Mouse (Mus musculus) T-helper 17 cell (primary cell): ENCODE measurements around the gene Kcnd3.

Source experiments
- in situ Hi-C, 2 experiments: fragments of 300-600 bp; cut with MboI, MseI; formaldehyde crosslinking; loops; 1 replicate in 1 of 2; 2 replicates in 1 of 2; pipeline ENCODE4 v1.15.1; 2025; ENCODE audit warnings: high pct_unique_total_duplicates in 2 of 2

The Kcnd3 gene

DNA sequence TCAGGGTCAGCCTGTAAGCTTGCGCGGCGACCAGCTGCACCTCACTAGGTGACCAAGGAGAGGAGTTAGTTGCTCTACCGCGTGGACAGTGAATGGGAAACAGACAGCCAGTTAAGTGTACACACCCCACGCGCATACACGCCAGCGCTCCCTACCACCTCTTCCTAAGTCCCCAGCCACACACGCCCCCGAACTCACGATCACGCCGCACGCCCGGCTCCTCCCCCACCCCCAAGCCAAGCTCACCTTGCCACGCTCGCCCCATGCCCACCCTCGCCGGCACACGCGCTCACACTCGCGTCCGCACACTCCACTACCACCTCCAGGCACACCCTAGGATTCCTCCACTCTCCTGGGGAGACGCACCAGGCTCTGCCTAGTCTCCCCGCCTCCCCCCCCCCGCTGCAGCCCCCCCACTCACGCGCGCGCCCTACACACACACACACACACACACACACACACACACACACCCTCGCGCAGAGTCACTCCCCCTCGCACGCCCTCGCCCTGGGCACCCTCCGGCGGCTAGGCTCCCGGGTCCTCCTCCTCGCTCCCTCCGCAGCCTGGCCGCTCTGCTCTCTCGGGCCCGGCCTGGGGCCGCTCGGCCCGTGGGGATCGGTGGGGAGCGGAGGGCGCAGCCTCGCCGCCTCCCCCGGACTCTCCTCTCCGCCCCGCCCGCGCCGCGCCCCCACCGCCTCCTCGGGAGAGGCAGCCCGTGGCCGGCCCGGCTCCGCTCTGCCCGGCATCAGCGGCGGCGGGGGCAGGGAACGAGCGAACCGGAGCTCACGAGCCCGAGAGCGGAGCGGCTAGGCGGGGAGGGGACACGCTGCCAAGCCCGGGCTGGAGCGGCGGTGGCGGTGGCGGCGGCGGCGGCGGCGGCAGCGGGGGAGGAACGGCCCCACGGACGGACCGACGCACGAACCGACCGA lies at the start of gene Kcnd3:
TSS of gene Kcnd3 (plus strand) at position 704 of the 929 bp plus-strand sequence.
- in situ Hi-C loops: no loop called here

GRCm38 (mm10) chr3:105402676-105403075 lies 49.5 kb upstream of the Kcnd3 start:
- in situ Hi-C loops: no loop called here

DNA sequence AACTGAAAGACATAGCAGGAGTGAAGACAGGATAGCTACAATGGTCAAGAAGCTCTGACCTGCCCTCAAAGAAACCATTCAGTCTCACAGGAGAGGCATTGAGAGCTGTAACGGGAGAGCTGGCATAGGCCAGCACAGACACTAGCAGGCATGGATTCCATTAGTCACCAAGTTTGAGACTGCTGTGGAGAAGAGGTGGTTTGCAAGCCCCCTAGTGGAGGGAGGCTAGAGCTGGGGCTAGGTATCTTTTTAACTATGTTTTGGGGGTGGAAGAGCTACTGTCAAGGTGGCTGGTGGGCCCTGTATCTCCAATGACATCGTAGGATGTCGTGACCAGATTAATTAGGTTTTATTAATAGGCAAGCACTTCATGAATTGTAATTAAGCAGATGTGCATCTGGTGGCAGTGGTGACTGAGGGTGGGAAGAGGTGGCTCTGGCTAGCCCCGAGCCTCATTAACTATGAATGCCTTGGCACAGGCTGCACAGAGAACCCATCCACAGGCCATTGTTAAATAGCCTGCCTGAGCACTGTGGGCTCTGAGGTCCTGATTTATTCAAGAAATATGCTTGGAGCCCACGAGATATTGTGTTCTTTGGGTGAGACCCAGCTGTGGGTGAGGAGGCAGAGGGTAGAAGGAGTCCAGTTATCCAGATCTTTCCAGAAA lies 48.6 kb upstream of the Kcnd3 start:
- in situ Hi-C loops: no loop called here

- in situ Hi-C loops: no loop called here
Measured at GRCm38 (mm10) chr3:105404077-105404446, 48.1 kb upstream of the Kcnd3 start.

DNA sequence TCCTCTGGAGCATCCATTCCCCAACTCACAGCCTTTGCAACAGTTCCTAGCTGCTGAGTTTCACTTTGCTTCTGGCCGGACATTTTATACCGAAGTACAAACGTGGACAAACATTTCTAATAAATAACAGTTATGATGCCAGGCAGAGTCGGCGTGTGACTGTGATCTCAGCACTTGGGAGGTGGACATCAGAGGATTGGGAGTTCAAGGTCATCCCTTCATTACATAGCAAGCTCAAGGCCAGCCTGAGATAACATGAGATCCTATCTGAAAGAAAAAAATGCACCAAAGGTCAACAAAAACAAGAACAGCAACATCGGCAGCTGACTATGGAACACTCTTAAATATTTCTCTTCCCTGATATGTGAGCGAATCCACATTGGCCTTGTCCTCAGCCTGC lies 46.6 kb upstream of the Kcnd3 start:
- in situ Hi-C loops: no loop called here

DNA sequence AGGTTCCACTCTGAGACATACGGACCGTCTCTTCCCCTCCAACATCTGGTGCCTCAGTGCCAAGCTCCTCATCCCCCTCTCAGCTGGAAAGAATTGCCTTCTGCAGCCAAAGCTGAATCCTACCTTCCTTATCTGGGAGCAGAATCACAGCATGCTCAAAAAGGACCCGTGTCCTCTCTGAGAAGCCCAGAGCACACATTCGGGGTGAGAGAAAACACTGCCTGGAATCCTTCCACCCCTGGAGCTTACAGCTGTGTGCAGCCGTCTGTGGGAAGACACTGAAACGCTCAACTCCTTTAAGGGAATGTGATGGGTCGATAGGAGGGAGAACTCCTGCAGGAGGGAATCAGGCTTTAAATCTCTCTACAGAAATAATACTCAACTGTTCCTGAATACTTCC lies 46.1 kb upstream of the Kcnd3 start:
- in situ Hi-C loops: no loop called here

DNA sequence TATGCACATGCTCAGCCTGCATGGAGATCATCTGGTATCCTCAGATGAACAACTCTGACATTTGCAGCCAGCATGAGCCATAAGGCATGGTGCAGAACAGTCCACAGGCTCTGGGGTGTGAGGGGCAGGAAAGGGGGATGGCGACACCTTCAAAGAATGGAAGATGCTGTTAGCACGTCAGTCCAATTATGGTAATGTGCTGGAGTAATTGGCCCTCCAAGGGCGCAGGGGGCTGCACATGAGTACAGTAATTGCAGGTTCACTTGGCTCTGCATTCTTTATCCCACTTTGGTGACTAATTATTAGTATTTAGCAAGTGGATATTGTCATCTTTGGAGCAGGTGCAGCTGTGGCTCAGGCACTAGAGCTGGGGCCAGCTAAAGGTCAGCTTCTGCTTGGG lies 43.9 kb upstream of the Kcnd3 start:
- in situ Hi-C loops: no loop called here

GRCm38 (mm10) chr3:105410810-105411209 lies 41.3 kb upstream of the Kcnd3 start:
- in situ Hi-C loops: no loop called here

DNA sequence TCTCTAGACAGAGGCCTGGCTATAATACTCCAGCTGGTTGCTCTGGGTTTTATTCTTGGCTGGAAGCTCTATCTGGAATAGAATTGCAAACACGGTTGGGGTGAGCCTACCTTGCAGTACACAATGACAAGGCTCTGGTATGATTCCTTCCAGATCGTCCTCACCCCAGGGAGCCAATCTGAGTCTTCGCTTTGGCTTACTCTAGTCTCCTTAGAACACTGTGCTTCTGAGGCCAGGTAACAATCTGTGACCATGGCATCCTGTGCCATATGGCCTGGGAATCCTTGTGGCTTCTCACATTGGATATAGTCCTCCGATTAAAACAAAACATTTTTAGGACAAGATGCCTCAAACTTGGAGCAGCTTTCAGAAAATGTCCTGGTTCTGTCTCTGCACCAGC lies 40.4 kb upstream of the Kcnd3 start:
- in situ Hi-C loops: no loop called here

DNA sequence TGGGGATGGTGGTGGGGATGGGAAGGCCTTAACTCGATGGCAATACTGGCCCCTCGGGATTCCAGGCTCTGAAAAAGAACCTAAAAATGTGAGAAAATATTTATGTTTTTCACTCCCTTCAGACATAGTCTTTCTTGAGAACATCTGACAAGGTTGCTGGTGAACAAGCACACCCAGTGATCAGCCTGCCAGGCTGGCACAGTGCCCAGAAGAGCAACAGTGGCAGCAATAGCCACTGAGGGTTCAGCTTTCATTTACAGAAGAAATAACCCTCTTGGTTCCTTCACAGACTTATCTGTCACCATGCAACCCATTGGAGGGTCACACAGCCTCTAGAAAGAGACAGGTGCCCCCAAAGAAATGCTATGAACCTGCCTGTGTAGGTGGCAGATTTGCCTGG lies 39.9 kb upstream of the Kcnd3 start:
- in situ Hi-C loops: no loop called here

GRCm38 (mm10) chr3:105412681-105413080 lies 39.4 kb upstream of the Kcnd3 start:
- in situ Hi-C loops: no loop called here

- in situ Hi-C loops: no loop called here
Measured at GRCm38 (mm10) chr3:105418441-105418840, 33.7 kb upstream of the Kcnd3 start.

DNA sequence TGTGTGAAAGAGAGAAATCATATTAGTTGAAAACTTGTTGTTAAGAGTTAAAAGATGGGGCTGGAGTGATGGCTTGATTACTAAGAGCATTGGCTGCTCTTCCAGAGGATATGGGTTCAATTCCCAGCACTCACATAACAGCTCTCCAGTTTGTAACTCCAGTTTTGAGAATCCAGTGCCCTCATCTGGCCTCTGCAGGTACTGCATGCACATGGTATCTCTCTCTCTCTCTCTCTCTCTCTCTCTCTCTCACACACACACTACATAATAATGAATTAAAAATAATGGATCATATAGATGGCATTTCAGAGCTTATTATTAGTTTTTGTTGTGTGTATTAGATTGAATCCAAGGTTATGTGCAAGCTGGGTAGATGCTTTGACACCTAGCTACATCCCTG lies 29.7 kb upstream of the Kcnd3 start:
- in situ Hi-C loops: no loop called here

GRCm38 (mm10) chr3:105423427-105423826 lies 28.7 kb upstream of the Kcnd3 start:
- in situ Hi-C loops: no loop called here

GRCm38 (mm10) chr3:105428586-105428985 lies 23.5 kb upstream of the Kcnd3 start:
- in situ Hi-C loops: no loop called here

GRCm38 (mm10) chr3:105436383-105436782 lies 15.7 kb upstream of the Kcnd3 start:
- in situ Hi-C loops: no loop called here

DNA sequence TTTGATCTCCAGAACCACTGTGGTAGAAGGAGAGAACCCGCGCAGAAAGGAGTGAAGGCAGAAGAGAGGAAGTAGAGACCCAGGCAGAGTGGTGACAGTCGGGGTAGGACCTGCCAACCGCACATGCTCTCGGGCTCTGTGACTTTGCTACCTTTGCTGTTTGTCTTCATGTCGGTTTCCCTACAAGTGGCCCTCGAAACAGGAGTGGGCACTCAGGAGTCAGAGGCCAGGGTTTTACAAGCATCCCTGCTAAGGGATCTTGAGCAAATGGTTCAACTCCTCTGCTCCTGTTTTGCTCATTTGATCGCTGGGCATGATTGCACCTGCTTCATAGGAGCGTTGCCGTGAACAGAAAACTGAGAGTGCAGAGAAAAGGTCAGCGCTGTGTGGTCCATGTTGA lies 15.2 kb upstream of the Kcnd3 start:
- in situ Hi-C loops: no loop called here

DNA sequence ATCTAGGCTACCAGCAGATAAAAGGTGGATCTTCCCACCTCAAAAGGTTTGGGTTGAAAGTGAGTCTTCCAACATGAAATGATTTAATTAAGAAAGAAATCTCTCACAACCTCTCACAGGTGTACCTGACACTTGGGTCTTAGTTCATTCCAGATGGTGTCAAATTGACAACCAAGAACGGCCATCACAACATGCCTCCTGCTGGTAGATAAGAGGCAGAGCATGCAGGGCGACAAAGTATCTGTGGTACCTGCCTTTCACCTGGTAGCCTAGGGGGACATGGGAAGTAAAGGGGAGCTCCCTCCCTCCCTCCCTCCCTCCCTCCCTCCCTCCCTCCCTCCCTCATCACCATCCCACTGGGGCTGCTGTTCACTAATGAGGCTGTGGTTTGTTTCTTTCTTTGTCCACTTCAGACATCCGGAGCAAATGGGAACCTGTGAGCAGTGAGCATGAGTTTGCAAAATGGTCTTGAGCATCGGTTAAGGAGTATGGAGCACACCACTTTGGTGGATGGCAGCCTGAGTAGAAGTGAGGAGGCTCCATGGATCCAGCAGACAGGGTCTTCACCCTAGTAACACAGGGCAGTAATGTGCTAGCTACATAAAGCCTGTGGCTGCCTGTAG lies 11.1 kb upstream of the Kcnd3 start:
- in situ Hi-C loops: no loop called here

- in situ Hi-C loops: no loop called here
Measured at GRCm38 (mm10) chr3:105450641-105451470, 1.3 kb upstream of the Kcnd3 start.

DNA sequence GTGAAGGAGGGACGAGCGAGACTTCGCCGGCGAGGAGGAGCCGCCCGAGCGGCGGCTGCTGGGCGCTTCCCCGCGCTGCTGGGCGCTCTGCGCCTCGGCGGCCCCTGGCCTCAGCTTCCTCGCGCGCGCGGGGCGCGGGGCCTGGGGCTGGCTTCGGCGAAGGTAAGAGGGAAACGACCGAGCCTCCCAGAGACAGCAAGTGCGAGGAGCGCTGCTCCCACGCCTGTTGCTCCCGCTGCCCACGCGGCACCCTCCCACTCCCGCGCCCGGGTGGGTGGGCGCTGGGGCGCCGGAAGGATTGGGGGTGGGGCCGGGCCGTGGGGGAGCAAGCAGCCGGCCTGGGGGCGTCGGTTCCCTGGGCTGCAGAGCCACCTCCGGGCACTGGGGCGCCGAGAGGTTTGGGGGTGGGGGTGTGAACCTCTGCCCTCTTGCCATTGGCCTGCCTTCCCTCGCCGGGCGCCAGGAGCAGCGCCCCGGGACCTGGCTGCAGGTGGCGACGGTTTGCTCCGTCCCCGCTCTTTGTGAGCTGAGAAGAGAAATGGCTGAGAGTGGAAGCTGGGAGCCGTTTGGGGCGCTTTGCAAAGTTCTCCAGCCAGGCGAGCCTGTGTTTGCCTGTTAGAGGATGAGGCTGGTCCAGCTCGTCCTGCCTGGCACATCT lies 555 bp downstream of the Kcnd3 start:
- in situ Hi-C loops: no loop called here
